Mouse (Mus musculus) embryonic facial prominence, embryonic 12.5 days (tissue): ENCODE results near the gene Kprp. TPM values are rescaled to one million over a fixed set of nuclear protein-coding genes. Genes with fewer than 3 reads are reported as not detected.
"Not testable (repeated sequence)": the region's sequence is repeated elsewhere in the genome, so short reads cannot be mapped to it uniquely, and the experiment has no call there.

Experiments
- ATAC-seq: fragments of 200-750 bp; cut with Nextera tagmentation; 2 replicates; pipeline ENCODE4 v1.8.0; 2017; ENCODE audit not compliant: insufficient number of reproducible peaks, insufficient read depth, low FRiP score, low TSS enrichment
- H3K27ac ChIP-seq: fragments of 300-500 bp; sonication (generic); 2 replicates; pipeline ENCODE4 v1.5.1; 2016; ENCODE audit warnings: mild to moderate bottlenecking
- H3K27me3 ChIP-seq: fragments of 300-500 bp; sonication (generic); 2 replicates; pipeline ENCODE4 v1.6.1; 2016; ENCODE audit warnings: mild to moderate bottlenecking, moderate library complexity
- H3K36me3 ChIP-seq: fragments of 300-500 bp; sonication (generic); 2 replicates; pipeline ENCODE4 v1.6.1; 2016; ENCODE audit warnings: mild to moderate bottlenecking
- H3K4me1 ChIP-seq: fragments of 300-500 bp; sonication (generic); 2 replicates; pipeline ENCODE4 v1.6.1; 2016
- H3K4me2 ChIP-seq: fragments of 300-500 bp; sonication (generic); replicated peaks from 2 replicates; pipeline ENCODE4 v1.6.1; 2016; ENCODE audit warnings: mild to moderate bottlenecking, moderate library complexity
- H3K4me3 ChIP-seq: fragments of 300-500 bp; sonication (generic); 2 replicates; pipeline ENCODE4 v1.5.1; 2016; ENCODE audit warnings: mild to moderate bottlenecking
- H3K9ac ChIP-seq: fragments of 300-500 bp; sonication (generic); 2 replicates; pipeline ENCODE4 v1.6.1; 2016; ENCODE audit warnings: mild to moderate bottlenecking, moderate library complexity
- H3K9me3 ChIP-seq: fragments of 300-500 bp; sonication (generic); 2 replicates; pipeline ENCODE4 v1.6.1; 2016; ENCODE audit warnings: mild to moderate bottlenecking, moderate library complexity
- WGBS: fragments of 180-500 bp; shearing (Covaris S2); methylation state at CpG from one replicate; pipeline ENCODE4 v1.1.7; 2016; 5-methylcytosine and 5-hydroxymethylcytosine counted together
- polyA plus RNA-seq: library from polyadenylated mRNA; unstranded; fragments of >200 nt; fragmentation: Nextera tagmentation; extraction: Ambion mirVana; gene quantifications from 2 replicates; pipeline ENCODE4 v1.2.1, GENCODE M21; 2016

Kprp gene
- polyA plus RNA-seq, result not detected in 2 replicates

DNA sequence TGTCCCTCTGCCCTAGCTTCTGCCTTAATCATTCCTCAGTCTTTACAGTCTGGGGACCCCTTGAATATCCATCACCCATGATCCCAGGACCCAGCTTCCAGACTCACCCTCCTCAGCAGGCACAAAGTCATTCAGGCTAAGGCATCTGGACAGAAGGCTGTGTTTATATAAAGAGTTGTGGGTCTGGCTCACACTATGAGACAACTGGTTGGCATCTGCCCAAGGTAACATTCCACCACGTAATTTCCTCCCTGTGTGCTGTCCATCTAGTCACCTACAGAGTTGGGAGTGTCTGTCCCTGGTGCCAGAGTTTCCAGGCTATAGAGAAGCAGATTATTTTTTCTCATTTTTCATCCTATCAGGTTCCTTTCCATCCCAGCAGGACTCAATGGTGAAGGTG lies at the start of gene Kprp:
Gene Kprp (minus strand): TSS at position 140 of the 400 bp plus-strand sequence.
- no peak within 1 kb of the TSS for H3K4me2 ChIP-seq
- no peaks in the 10 kb centered on the region for H3K4me1 ChIP-seq
- H3K9ac ChIP-seq, result no peak within 1 kb of the TSS
- no peak within 1 kb of the TSS for H3K4me3 ChIP-seq
- H3K27me3 ChIP-seq, result no peaks in the 10 kb centered on the region
- H3K9me3 ChIP-seq, result no peaks in the 10 kb centered on the region
- no peak within 1 kb of the TSS for H3K27ac ChIP-seq
- 59% methylated on average over 1 of the region's 1 CpGs for WGBS
- H3K36me3 ChIP-seq, result no peaks in the 10 kb centered on the region
- ATAC-seq, result no peak

DNA sequence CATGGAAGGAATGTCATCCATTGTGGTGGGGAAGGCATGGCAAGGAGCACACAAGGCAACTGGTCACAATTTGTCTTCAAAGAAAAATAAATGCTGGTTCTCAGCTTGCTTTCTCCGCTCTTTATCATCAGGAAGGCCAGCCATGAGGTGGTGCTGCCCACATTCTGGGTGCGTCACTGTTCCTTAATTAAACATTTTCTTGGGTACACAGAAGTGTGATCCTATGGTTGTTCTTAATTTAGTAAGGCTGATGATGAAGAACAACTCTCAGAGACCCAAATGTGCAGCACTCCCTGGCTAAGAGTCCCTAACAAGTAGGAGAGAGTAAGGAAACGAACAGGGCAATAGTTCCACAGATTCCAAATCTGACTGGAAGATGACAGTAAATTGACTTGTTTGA lies 47.1 kb upstream of the Kprp start:
- H3K27me3 ChIP-seq, result no peaks in the 10 kb centered on the region
- no peak overlapping the region for H3K4me3 ChIP-seq
- H3K27ac ChIP-seq, result no peak overlapping the region
- 86% methylated on average over 3 of the region's 3 CpGs for WGBS
- H3K36me3 ChIP-seq, result no peaks in the 10 kb centered on the region
- H3K4me1 ChIP-seq, result no peaks in the 10 kb centered on the region
- H3K9me3 ChIP-seq, result no peaks in the 10 kb centered on the region
- no peak for ATAC-seq
- no peak overlapping the region for H3K9ac ChIP-seq
- no peak overlapping the region for H3K4me2 ChIP-seq

DNA sequence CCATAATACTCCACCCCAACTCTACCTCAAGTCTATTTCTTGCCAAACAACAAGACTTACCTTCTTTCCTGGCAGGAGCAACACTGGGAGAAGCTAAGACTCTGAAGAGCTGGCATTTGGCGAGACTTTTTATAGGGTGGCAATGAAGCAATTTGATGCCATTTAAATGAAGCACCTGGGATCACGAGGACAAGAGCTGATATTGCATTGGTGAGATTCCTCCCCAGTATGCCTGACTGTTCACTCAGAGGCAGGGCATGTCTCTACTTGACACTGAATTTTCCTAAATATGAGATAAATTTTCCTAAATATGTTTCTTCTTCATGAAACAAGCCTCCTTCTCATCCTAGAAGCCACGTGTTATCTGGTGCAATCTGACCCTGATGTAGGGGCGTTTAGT lies 43.1 kb upstream of the Kprp start, which contains the start of gene 2310050C09Rik:
Gene 2310050C09Rik (minus strand): TSS at position 101 of the 400 bp plus-strand sequence.
- H3K9me3 ChIP-seq, result no peaks in the 10 kb centered on the region
- no peak within 1 kb of the TSS for H3K4me3 ChIP-seq
- no peak within 1 kb of the TSS for H3K27ac ChIP-seq
- no peaks in the 10 kb centered on the region for H3K4me1 ChIP-seq
- no peaks in the 10 kb centered on the region for H3K27me3 ChIP-seq
- H3K36me3 ChIP-seq, result no peaks in the 10 kb centered on the region
- no peak within 1 kb of the TSS for H3K9ac ChIP-seq
- 74% methylated on average over 4 of the region's 4 CpGs for WGBS
- no peak for ATAC-seq
- no peak within 1 kb of the TSS for H3K4me2 ChIP-seq

DNA sequence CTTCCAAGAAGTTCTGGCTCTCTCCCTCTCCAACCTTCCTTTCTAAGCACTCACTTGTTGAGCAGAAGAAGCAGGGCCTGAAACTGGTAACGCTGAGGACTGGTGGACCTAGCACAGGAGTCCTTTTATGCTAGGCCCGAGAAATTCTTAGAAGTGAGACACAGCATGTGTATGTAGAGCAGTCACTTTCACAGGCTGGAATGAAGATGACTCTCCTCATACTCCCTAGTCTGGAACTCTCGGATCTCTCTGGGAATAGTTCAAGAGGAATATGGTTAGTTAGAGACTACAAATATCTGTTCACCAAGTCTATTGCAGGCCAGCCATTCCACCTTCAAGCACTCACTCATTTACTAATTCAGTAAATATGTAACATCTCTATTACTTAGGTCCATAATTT lies 24.1 kb upstream of the Kprp start, which contains the start of gene Lce1l:
Gene Lce1l (minus strand): TSS at position 101 of the 400 bp plus-strand sequence.
- no peaks in the 10 kb centered on the region for H3K27me3 ChIP-seq
- WGBS, result 83% methylated on average over 3 of the region's 3 CpGs
- H3K9me3 ChIP-seq, result no peaks in the 10 kb centered on the region
- no peaks in the 10 kb centered on the region for H3K36me3 ChIP-seq
- no peak within 1 kb of the TSS for H3K9ac ChIP-seq
- no peak for ATAC-seq
- no peak within 1 kb of the TSS for H3K4me2 ChIP-seq
- H3K4me3 ChIP-seq, result no peak within 1 kb of the TSS
- H3K27ac ChIP-seq, result no peak within 1 kb of the TSS
- H3K4me1 ChIP-seq, result no peaks in the 10 kb centered on the region

DNA sequence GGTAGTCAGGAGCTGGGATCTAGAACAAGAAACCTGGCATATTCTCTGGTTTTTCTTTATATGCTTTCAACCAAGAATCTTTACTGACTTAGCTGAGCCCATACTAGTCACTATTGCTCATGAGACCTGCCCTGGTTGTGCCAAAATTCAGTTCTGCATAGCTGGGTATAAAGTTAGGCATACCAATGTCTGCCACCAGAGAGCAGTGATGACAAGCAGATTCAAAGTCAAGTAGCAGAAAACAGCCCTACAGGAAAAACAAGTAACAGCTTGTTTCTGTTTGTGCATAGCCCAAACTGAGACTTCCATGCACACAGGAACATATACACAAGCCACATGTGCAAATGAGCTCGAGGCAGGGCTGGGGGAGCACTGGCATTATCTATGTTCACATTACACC lies 1.2 kb downstream of the Kprp start:
- Histone ChIP-seq H3K9me3 (no peaks in the 10 kb centered on the region), H3K4me3 (no peak overlapping the region), H3K27ac (no peak overlapping the region), H3K9ac (no peak overlapping the region), H3K27me3 (no peaks in the 10 kb centered on the region), H3K4me2 (no peak overlapping the region), H3K36me3 (no peaks in the 10 kb centered on the region), H3K4me1 (no peaks in the 10 kb centered on the region)
- 14% methylated on average over 1 of the region's 1 CpGs for WGBS
- ATAC-seq, result no peak

DNA sequence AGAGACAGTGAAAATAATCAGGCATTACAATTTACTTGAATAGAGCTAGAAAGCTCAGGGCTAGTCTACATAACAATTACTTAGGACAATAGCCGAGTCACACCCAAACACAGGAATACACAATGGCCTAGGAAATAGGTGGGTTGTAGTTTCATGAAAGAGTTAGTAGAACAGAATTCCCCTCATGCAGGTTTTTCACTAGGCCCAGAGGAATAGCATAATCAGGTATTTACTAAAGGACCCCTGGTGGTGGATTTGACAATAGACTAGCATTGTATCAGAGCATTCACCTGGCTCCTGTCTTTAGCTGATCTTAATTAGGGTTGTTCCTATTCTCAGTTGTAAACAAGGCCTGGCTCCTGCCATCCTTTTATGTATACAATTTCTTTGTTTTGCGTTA lies 11.0 kb downstream of the Kprp start:
- not testable (repeated sequence) for H3K4me1 ChIP-seq, H3K4me2 ChIP-seq, H3K4me3 ChIP-seq, H3K36me3 ChIP-seq, H3K9me3 ChIP-seq, ATAC-seq, H3K9ac ChIP-seq, H3K27ac ChIP-seq, H3K27me3 ChIP-seq
- 91% methylated on average over 2 of the region's 2 CpGs for WGBS

DNA sequence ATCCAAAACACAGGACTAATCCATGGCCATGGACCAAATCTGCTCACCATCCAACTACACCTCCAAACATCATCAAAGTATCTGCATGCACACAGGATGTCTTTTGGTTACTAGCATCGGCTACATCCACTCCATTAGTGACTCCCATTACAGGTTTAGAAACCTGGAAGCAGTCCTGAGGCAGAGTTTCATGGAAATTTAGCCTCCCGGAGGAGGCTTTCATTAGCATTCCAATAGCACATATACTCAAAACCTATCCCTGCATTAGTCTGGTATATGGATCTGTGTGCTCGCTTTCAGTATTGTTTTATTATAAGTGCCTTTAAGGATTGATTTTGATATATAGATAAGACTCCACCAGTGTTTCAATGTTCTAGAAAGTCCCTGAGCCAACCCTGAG lies 11.5 kb downstream of the Kprp start:
- no peak overlapping the region for H3K9ac ChIP-seq
- no peaks in the 10 kb centered on the region for H3K9me3 ChIP-seq
- no peak overlapping the region for H3K27ac ChIP-seq
- no peak overlapping the region for H3K4me3 ChIP-seq
- WGBS, result 81% methylated on average over 3 of the region's 3 CpGs
- H3K4me1 ChIP-seq, result no peaks in the 10 kb centered on the region
- no peak overlapping the region for H3K4me2 ChIP-seq
- no peak for ATAC-seq
- H3K36me3 ChIP-seq, result no peaks in the 10 kb centered on the region
- no peaks in the 10 kb centered on the region for H3K27me3 ChIP-seq

DNA sequence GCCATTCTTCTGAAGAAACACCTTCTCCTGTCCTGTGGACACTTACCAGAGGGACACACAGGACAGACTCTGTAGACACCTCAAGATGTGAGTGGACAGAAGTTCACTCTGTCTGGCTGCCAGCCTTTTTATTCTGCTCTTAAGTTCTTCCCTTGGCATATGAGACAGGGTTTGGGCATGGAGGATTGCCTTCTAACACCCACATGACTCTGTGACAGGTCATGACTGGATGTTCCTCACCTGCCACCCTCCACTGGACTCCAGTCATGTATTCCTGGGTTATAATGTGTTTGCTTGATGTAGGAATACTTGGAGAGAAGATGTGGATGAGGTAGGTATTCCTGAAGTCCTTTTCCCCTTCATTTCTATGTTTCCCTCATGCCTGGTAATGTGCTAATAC lies 19.3 kb downstream of the Kprp start, which contains the start of gene Lce1k:
Gene Lce1k (minus strand): TSS at position 101 of the 400 bp plus-strand sequence.
- Histone ChIP-seq H3K9ac (no peak within 1 kb of the TSS), H3K9me3 (no peaks in the 10 kb centered on the region), H3K36me3 (no peaks in the 10 kb centered on the region), H3K4me2 (no peak within 1 kb of the TSS), H3K4me3 (no peak within 1 kb of the TSS), H3K27ac (no peak within 1 kb of the TSS), H3K27me3 (no peaks in the 10 kb centered on the region), H3K4me1 (no peaks in the 10 kb centered on the region)
- no peak for ATAC-seq

DNA sequence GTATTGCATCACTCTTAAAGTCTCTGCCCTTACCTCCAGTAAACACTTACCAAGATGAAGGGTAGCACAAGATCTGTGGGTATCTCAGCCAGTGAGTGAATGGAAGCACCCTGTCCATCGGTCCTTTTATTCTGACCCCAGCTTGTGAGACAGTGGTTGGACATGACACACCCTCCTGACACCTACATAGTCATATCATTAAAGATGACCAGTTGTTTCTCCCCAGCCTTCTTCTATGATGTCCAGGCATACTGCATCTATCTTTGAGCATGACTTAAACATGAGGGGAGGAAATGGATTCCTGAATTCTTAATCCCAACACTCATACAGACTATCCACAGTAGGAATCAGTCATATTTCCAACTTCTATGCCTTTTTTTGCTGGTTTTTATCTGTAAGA lies 36.6 kb downstream of the Kprp start, which contains the start of gene Lce1j:
Gene Lce1j (minus strand): TSS at position 101 of the 400 bp plus-strand sequence.
- Histone ChIP-seq H3K9ac (no peak within 1 kb of the TSS), H3K4me3 (no peak within 1 kb of the TSS), H3K36me3 (no peaks in the 10 kb centered on the region), H3K27me3 (no peaks in the 10 kb centered on the region), H3K4me2 (no peak within 1 kb of the TSS), H3K9me3 (no peaks in the 10 kb centered on the region), H3K4me1 (no peaks in the 10 kb centered on the region), H3K27ac (no peak within 1 kb of the TSS)
- ATAC-seq, result no peak
- WGBS, result 79% methylated on average over 1 of the region's 1 CpGs

DNA sequence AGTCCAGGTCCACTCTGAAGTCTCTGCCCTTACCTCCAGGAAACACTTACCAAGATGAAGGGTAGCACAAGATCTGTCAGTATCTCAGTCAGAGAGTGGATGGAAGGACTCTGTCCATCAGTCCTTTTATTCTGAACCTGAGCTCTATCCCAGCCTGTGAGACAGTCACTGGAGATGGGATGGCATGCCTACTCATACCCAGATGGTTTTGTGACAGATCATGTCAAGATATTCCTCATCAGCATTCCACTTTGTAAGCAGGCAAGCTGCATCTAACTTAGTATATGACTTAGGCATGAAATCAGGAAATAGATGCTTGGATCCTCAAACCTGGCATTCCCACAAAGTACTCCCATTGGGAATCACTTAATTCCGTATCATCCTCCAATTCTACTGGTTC lies 48.2 kb downstream of the Kprp start, which contains the start of gene Lce1i:
Gene Lce1i (minus strand): TSS at position 101 of the 400 bp plus-strand sequence.
- Histone ChIP-seq H3K4me2 (no peak within 1 kb of the TSS), H3K9ac (no peak within 1 kb of the TSS), H3K4me1 (no peaks in the 10 kb centered on the region), H3K9me3 (no peaks in the 10 kb centered on the region), H3K27ac (no peak within 1 kb of the TSS), H3K36me3 (no peaks in the 10 kb centered on the region), H3K27me3 (no peaks in the 10 kb centered on the region), H3K4me3 (no peak within 1 kb of the TSS)
- WGBS, result 78% methylated on average over 1 of the region's 1 CpGs
- no peak for ATAC-seq

Other genes starting within 250 kb of the Kprp start
- gene Smcp, start 238.2 kb downstream of the Kprp start, polyA plus RNA-seq, result not detected in 2 replicates
- gene 2210017I01Rik, start 219.8 kb downstream of the Kprp start, polyA plus RNA-seq, result not detected in 2 replicates
- not detected in 2 replicates for gene Lce6a, start 205.6 kb downstream of the Kprp start, polyA plus RNA-seq
- gene Lce1a1, start 178.9 kb downstream of the Kprp start, polyA plus RNA-seq, result not detected in 2 replicates
- not detected in 2 replicates for gene Lce1b, start 170.3 kb downstream of the Kprp start, polyA plus RNA-seq
- gene Lce1a2, start 156.9 kb downstream of the Kprp start, polyA plus RNA-seq, result not detected in 2 replicates
- not detected in 2 replicates for gene Lce1c, start 148.0 kb downstream of the Kprp start, polyA plus RNA-seq
- not detected in 2 replicates for gene Lce1d, start 140.0 kb downstream of the Kprp start, polyA plus RNA-seq
- not detected in 2 replicates for gene Lce1e, start 118.2 kb downstream of the Kprp start, polyA plus RNA-seq
- gene Lce1f, start 106.9 kb downstream of the Kprp start, polyA plus RNA-seq, result not detected in 2 replicates
- gene Gm38119, start 88.2 kb downstream of the Kprp start, polyA plus RNA-seq, result not detected in 2 replicates
- not detected in 2 replicates for gene Lce1g, start 74.9 kb downstream of the Kprp start, polyA plus RNA-seq
- not detected in 2 replicates for gene Lce1h, start 62.2 kb downstream of the Kprp start, polyA plus RNA-seq
- gene Lce1i, start 48.3 kb downstream of the Kprp start, polyA plus RNA-seq, result not detected in 2 replicates
- gene Lce1j, start 36.7 kb downstream of the Kprp start, polyA plus RNA-seq, result not detected in 2 replicates
- gene Lce1k, start 19.4 kb downstream of the Kprp start, polyA plus RNA-seq, result not detected in 2 replicates
- not detected in 2 replicates for gene Lce1l, start 24.0 kb upstream of the Kprp start, polyA plus RNA-seq
- not detected in 2 replicates for gene 2310050C09Rik, start 43.0 kb upstream of the Kprp start, polyA plus RNA-seq
- not detected in 2 replicates for gene Lce3a, start 99.0 kb upstream of the Kprp start, polyA plus RNA-seq
- gene Lce3b, start 105.7 kb upstream of the Kprp start, polyA plus RNA-seq, result not detected in 2 replicates
- not detected in 2 replicates for gene Lce3c, start 117.2 kb upstream of the Kprp start, polyA plus RNA-seq
- gene Lce3d, start 130.1 kb upstream of the Kprp start, polyA plus RNA-seq, result not detected in 2 replicates
- not detected in 2 replicates for gene Lce3e, start 139.8 kb upstream of the Kprp start, polyA plus RNA-seq
- not detected in 2 replicates for gene Lce3f, start 165.0 kb upstream of the Kprp start, polyA plus RNA-seq
- gene Crct1, start 188.4 kb upstream of the Kprp start, polyA plus RNA-seq, result not detected in 2 replicates
- gene Lce1m, start 191.8 kb upstream of the Kprp start, polyA plus RNA-seq, result not detected in 2 replicates
- gene Gm4858, start 241.6 kb upstream of the Kprp start, polyA plus RNA-seq, result not detected in 2 replicates